ENCODE assay signal across 8 mouse cellular contexts in genomic region chr19:53892061-53892460, GRCm38 (mm10). TPM values are rescaled to one million over a fixed set of nuclear protein-coding genes. Genes with fewer than 3 reads are reported as not detected.
DNase-seq lines count a peak whose midpoint lies in the region; ATAC-seq and TF ChIP-seq lines count a peak whose summit lies in the region.

Gene Pdcd4 (plus strand): TSS chr19:53892231.

- no peaks in the 10 kb centered on the region for H3K36me3 ChIP-seq in kidney, embryonic 16.5 days (ENCODE audit: insufficient read depth, low read length)
- H3K36me3 ChIP-seq in hindbrain, embryonic 15.5 days, result no peaks in the 10 kb centered on the region
- no peaks in the 10 kb centered on the region for H3K36me3 ChIP-seq in liver, adult 2 months (ENCODE audit: control insufficient read depth, insufficient read depth, low read length)
- H3K36me3 ChIP-seq in neural tube, embryonic 15.5 days, result no peaks in the 10 kb centered on the region

- WGBS in kidney, embryonic 16.5 days, result 42% methylated on average over 3 of the region's 3 CpGs
- WGBS in hindbrain, embryonic 15.5 days, result 58% methylated on average over 3 of the region's 3 CpGs
- 28% methylated on average over 3 of the region's 3 CpGs for WGBS in liver, adult 2 months
- 49% methylated on average over 3 of the region's 3 CpGs for WGBS in neural tube, embryonic 15.5 days

- peak within 1 kb of the TSS; percentile 78 for H3K27ac ChIP-seq in kidney, embryonic 16.5 days (ENCODE audit: low read length)
- H3K27ac ChIP-seq in hindbrain, embryonic 15.5 days (replicated peaks), result no peak within 1 kb of the TSS
- H3K27ac ChIP-seq in liver, adult 2 months (replicated peaks; ENCODE audit: insufficient read depth, low read depth, low read length), result peak within 1 kb of the TSS; percentile 94
- 0 out of 2 replicates have a peak within 1 kb of the TSS, but pooled peaks have one; percentile 11 for H3K27ac ChIP-seq in neural tube, embryonic 15.5 days (replicated peaks)

- H3K9ac ChIP-seq in kidney, embryonic 16.5 days (replicated peaks; ENCODE audit: low read length), result no peak within 1 kb of the TSS
- H3K9ac ChIP-seq in hindbrain, embryonic 15.5 days, result no peak within 1 kb of the TSS
- peak within 1 kb of the TSS; percentile 49 for H3K9ac ChIP-seq in liver, adult 2 months (ENCODE audit: low read depth, low read length)
- no peak within 1 kb of the TSS for H3K9ac ChIP-seq in neural tube, embryonic 15.5 days (replicated peaks)

- TF ChIP-seq CTCF in liver, adult 2 months (IDR thresholded peaks at IDR 0.05; ENCODE audit: low read depth, low read length), result no peak

- TF ChIP-seq POLR2A in liver, adult 2 months (IDR thresholded peaks at IDR 0.05; ENCODE audit: extremely low read depth, insufficient read depth, low read length), result no peak

- no peak within 1 kb of the TSS; the same call in 1 of the 2 replicates for H3K4me2 ChIP-seq in kidney, embryonic 16.5 days (replicated peaks; ENCODE audit: low read depth, low read length)
- no peak within 1 kb of the TSS for H3K4me2 ChIP-seq in hindbrain, embryonic 15.5 days
- no peak within 1 kb of the TSS for H3K4me2 ChIP-seq in neural tube, embryonic 15.5 days

- H3K79me2 ChIP-seq in liver, adult 2 months (ENCODE audit: control insufficient read depth, insufficient read depth, low read length), result no peaks in the 10 kb centered on the region

- H3K9me3 ChIP-seq in kidney, embryonic 16.5 days (ENCODE audit: low read length), result no peaks in the 10 kb centered on the region
- no peaks in the 10 kb centered on the region for H3K9me3 ChIP-seq in hindbrain, embryonic 15.5 days
- H3K9me3 ChIP-seq in neural tube, embryonic 15.5 days (replicated peaks), result no peaks in the 10 kb centered on the region

- DNase-seq in kidney, adult 11 months, result no peak
- no peak for DNase-seq in adrenal gland, postnatal 25 days
- no peak for DNase-seq in gastrocnemius, adult 8-10 months (ENCODE audit: low spot score in 2 of 2)
- DNase-seq in liver, adult 2 months (ENCODE audit: extremely low read depth, low read depth, low spot score), result peak; percentile 63
- DNase-seq in retina, postnatal 1 day, result no peak

- peak; percentile 82 for ATAC-seq in kidney, embryonic 16.5 days (ENCODE audit: low FRiP score, low TSS enrichment)
- no peak for ATAC-seq in hindbrain, embryonic 15.5 days (ENCODE audit: low FRiP score, low read depth)
- ATAC-seq in neural tube, embryonic 15.5 days (ENCODE audit: low FRiP score), result no peak

- no peaks in the 10 kb centered on the region for H3K27me3 ChIP-seq in kidney, embryonic 16.5 days (ENCODE audit: insufficient read depth, low read length)
- no peaks in the 10 kb centered on the region for H3K27me3 ChIP-seq in hindbrain, embryonic 15.5 days
- no peaks in the 10 kb centered on the region for H3K27me3 ChIP-seq in liver, adult 2 months (ENCODE audit: control insufficient read depth, insufficient read depth, low read length)
- H3K27me3 ChIP-seq in neural tube, embryonic 15.5 days (replicated peaks), result no peaks in the 10 kb centered on the region

- H3K4me3 ChIP-seq in kidney, embryonic 16.5 days (ENCODE audit: low read length), result no peak within 1 kb of the TSS
- no peak within 1 kb of the TSS for H3K4me3 ChIP-seq in hindbrain, embryonic 15.5 days
- peak within 1 kb of the TSS; percentile 5; the same call in 1 of the 2 replicates for H3K4me3 ChIP-seq in liver, adult 2 months (ENCODE audit: insufficient read depth, low read depth, low read length)
- H3K4me3 ChIP-seq in neural tube, embryonic 15.5 days (replicated peaks), result no peak within 1 kb of the TSS

- peaks cover 24% of the 10 kb centered on the region; the same call in 1 of the 2 replicates for H3K4me1 ChIP-seq in kidney, embryonic 16.5 days (ENCODE audit: insufficient read depth, low read length)
- no peaks in the 10 kb centered on the region for H3K4me1 ChIP-seq in hindbrain, embryonic 15.5 days (replicated peaks)
- H3K4me1 ChIP-seq in liver, adult 2 months (ENCODE audit: control insufficient read depth, insufficient read depth, low read length), result peaks cover 54% of the 10 kb centered on the region
- H3K4me1 ChIP-seq in neural tube, embryonic 15.5 days, result 0 out of 2 replicates have a peak, but pooled peaks cover 6% of the 10 kb centered on the region

RNA-seq across cellular contexts. Expression of gene Pdcd4, which starts in this region (rescaled TPM):
- 106 and 122 TPM in 2 replicates for polyA plus RNA-seq in kidney, embryonic 16.5 days (2015; fragmentation: Nextera tagmentation; extraction: Ambion mirVana)
- 112 and 144 TPM in 2 replicates for total RNA-seq in adrenal gland, postnatal 25 days (2021)
- 10 to 100 TPM; 12.9 to 22.3 (median 16.3) TPM for total RNA-seq in gastrocnemius, adult 8-10 months (2022)
- 58.0 and 60.4 TPM in 2 replicates for polyA plus RNA-seq in hindbrain, embryonic 15.5 days (2015; fragmentation: Nextera tagmentation; extraction: Ambion mirVana)
- total RNA-seq in liver, adult 2 months (2014; rRNA removed), result 89.5 and 92.5 TPM in 2 replicates
- 16.4 and 17.8 TPM in 2 replicates for polyA plus RNA-seq in liver, adult 2 months (2012; rRNA removed)
- 60.3 and 69.1 TPM in 2 replicates for polyA plus RNA-seq in neural tube, embryonic 15.5 days (2015; fragmentation: Nextera tagmentation; extraction: Ambion mirVana)
